Comparison of ENCODE assay signal across 8 mouse cellular contexts in genomic region chr11:29129862-29130384, GRCm38 (mm10). TPM values are rescaled to one million over a fixed set of nuclear protein-coding genes. Genes with fewer than 3 reads are reported as not detected.
A peak's percentile ranks its signal among the peaks of the same experiment; 100 is the strongest.
DNase-seq lines count a peak whose midpoint lies in the region; ATAC-seq lines count a peak whose summit lies in the region.

No protein-coding gene starts in this region.

- H3K4me2 ChIP-seq in limb, embryonic 13.5 days (replicated peaks), result peak overlapping the region; percentile 63
- peak overlapping the region; percentile 67 for H3K4me2 ChIP-seq in neural tube, embryonic 13.5 days

- H3K27ac ChIP-seq in limb, embryonic 13.5 days, result no peak overlapping the region
- no peak overlapping the region for H3K27ac ChIP-seq in neural tube, embryonic 13.5 days (replicated peaks)

- no peaks in the 10 kb centered on the region for H3K27me3 ChIP-seq in limb, embryonic 13.5 days
- H3K27me3 ChIP-seq in neural tube, embryonic 13.5 days, result no peaks in the 10 kb centered on the region

- intact Hi-C loops in left cerebral cortex, postnatal 4 days (cut with DNase I), result loop anchor here (5.0 kb wide), 1 partner anchor 518 kb away; no protein-coding TSS in a partner anchor
- intact Hi-C loops in left cerebral cortex, postnatal 36 days (cut with DNase I), result loop anchor here (10.0 kb wide), 1 partner anchor 515 kb away; no protein-coding TSS in a partner anchor

- peak; percentile 6 for DNase-seq in adrenal gland, postnatal 14 days
- DNase-seq in adrenal gland, postnatal 4 days (ENCODE audit: low spot score in 2 of 2), result no peak
- peak; percentile 1 for DNase-seq in left cerebral cortex, postnatal 4 days
- no peak for DNase-seq in left cerebral cortex, postnatal 36 days (ENCODE audit: low spot score in 2 of 2)

- H3K9me3 ChIP-seq in limb, embryonic 13.5 days, result no peaks in the 10 kb centered on the region
- no peaks in the 10 kb centered on the region for H3K9me3 ChIP-seq in neural tube, embryonic 13.5 days

- WGBS in limb, embryonic 13.5 days, result 66% methylated on average over 11 of the region's 11 CpGs
- 65% methylated on average over 11 of the region's 11 CpGs for WGBS in neural tube, embryonic 13.5 days

- peak overlapping the region; percentile 70 for H3K4me3 ChIP-seq in limb, embryonic 13.5 days
- H3K4me3 ChIP-seq in neural tube, embryonic 13.5 days, result peak overlapping the region; percentile 66

- peaks cover 14% of the 10 kb centered on the region for H3K36me3 ChIP-seq in limb, embryonic 13.5 days
- peaks cover 12% of the 10 kb centered on the region for H3K36me3 ChIP-seq in neural tube, embryonic 13.5 days

- peak overlapping the region; percentile 77 for H3K9ac ChIP-seq in limb, embryonic 13.5 days
- peak overlapping the region; percentile 83 for H3K9ac ChIP-seq in neural tube, embryonic 13.5 days

- H3K4me1 ChIP-seq in limb, embryonic 13.5 days, result 0 out of 2 replicates have a peak, but pooled peaks cover 3% of the 10 kb centered on the region
- peaks cover 10% of the 10 kb centered on the region for H3K4me1 ChIP-seq in neural tube, embryonic 13.5 days (replicated peaks)

- ATAC-seq in erythroblast, adult 5-6 weeks (replicated peaks; ENCODE audit: low FRiP score, poor library complexity, severe bottlenecking), result peak; percentile 21
- peak; percentile 57 for ATAC-seq in limb, embryonic 13.5 days (ENCODE audit: low FRiP score, low read depth)
- peak; percentile 68 for ATAC-seq in neural tube, embryonic 13.5 days (ENCODE audit: low read depth)
- ATAC-seq in monocyte, adult 5-6 weeks (replicated peaks; ENCODE audit: insufficient number of reproducible peaks, low FRiP score, low TSS enrichment, poor library complexity, severe bottlenecking), result no peak; the same call in 1 of the 2 replicates

RNA-seq across cellular contexts. Expression of gene Pnpt1, which starts 0.6 kb away (rescaled TPM):
- 51.8 and 60.5 TPM in 2 replicates for total RNA-seq in adrenal gland, postnatal 14 days (2021)
- total RNA-seq in adrenal gland, postnatal 4 days (2021), result 10 to 100 TPM; 45.8 to 46.5 TPM
- 10 to 100 TPM; 22.1 to 26.1 TPM for total RNA-seq in left cerebral cortex, postnatal 4 days (2021)
- total RNA-seq in left cerebral cortex, postnatal 36 days (2021), result 10 to 100 TPM; 20.7 to 22.3 TPM
- 23.1 and 36.8 TPM in 2 replicates for total RNA-seq in erythroblast, adult 5-6 weeks (2015; ENCODE audit: low replicate concordance)
- 17.1 and 20.4 TPM in 2 replicates for total RNA-seq in erythroblast, adult 5-6 weeks (2017; ENCODE audit: low replicate concordance)
- polyA plus RNA-seq in limb, embryonic 13.5 days (2015; fragmentation: Nextera tagmentation; extraction: Ambion mirVana), result 39.6 and 40.0 TPM in 2 replicates
- 29.9 and 30.8 TPM in 2 replicates for polyA plus RNA-seq in neural tube, embryonic 13.5 days (2015; fragmentation: Nextera tagmentation; extraction: Ambion mirVana)
- total RNA-seq in monocyte, adult 5-6 weeks (2017), result 29.2 to 37.6 TPM (median 35.1 TPM) in 3 replicates

RNA-seq across cellular contexts. Expression of gene Ppp4r3b, which starts 42.8 kb away (rescaled TPM):
- total RNA-seq in adrenal gland, postnatal 14 days (2021), result 87.6 and 98.8 TPM in 2 replicates
- 10 to 100 TPM; 93.5 to 94.3 TPM for total RNA-seq in adrenal gland, postnatal 4 days (2021)
- 10 to 100 TPM; 53.8 to 56.7 TPM for total RNA-seq in left cerebral cortex, postnatal 4 days (2021)
- total RNA-seq in left cerebral cortex, postnatal 36 days (2021), result 10 to 100 TPM; 46.2 to 51.6 TPM
- total RNA-seq in erythroblast, adult 5-6 weeks (2015; ENCODE audit: low replicate concordance), result 118 and 121 TPM in 2 replicates
- 120 and 127 TPM in 2 replicates for total RNA-seq in erythroblast, adult 5-6 weeks (2017; ENCODE audit: low replicate concordance)
- polyA plus RNA-seq in limb, embryonic 13.5 days (2015; fragmentation: Nextera tagmentation; extraction: Ambion mirVana), result 101 and 104 TPM in 2 replicates
- polyA plus RNA-seq in neural tube, embryonic 13.5 days (2015; fragmentation: Nextera tagmentation; extraction: Ambion mirVana), result 80.8 and 82.7 TPM in 2 replicates
- 124 to 185 TPM (median 144 TPM) in 3 replicates for total RNA-seq in monocyte, adult 5-6 weeks (2017)

Comparison
In these comparisons a context has a peak if more than half of its experiments do, and no peak if none do; other contexts are left out.
1. DNase-seq: peak in adrenal gland, postnatal 14 days (single experiment) and left cerebral cortex, postnatal 4 days (single experiment); none in adrenal gland, postnatal 4 days (0 of 2) and left cerebral cortex, postnatal 36 days (0 of 2).